Mouse (Mus musculus): ENCODE measurements around the gene Appl2.
"Not testable (repeated sequence)": the region's sequence is repeated elsewhere in the genome, so short reads cannot be mapped to it uniquely, and the experiment has no call there.

- TF ChIP-seq CTCF (IDR thresholded peaks at IDR 0.05 in 2 of 3, conservative IDR thresholded peaks at IDR 0.05 in 1 of 3; ENCODE audit: control insufficient read depth in 1 of 3, insufficient read depth in 1 of 3, low read depth in 2 of 3, low read length in 3 of 3, poor library complexity in 1 of 3, severe bottlenecking in 1 of 3) (peak in 2 of 3 experiments; percentile 11; a peak in 2 of 6 replicates), MAX (IDR thresholded peaks at IDR 0.05; ENCODE audit: low read length) (peak; percentile 28; the same call in 1 of the 2 replicates)
- not testable (repeated sequence) for TF ChIP-seq EP300 (IDR thresholded peaks at IDR 0.05; ENCODE audit: low read depth in 1 of 2, low read length in 2 of 2); POLR2A (IDR thresholded peaks at IDR 0.05; ENCODE audit: control insufficient read depth in 1 of 2, insufficient read depth in 1 of 2, low read depth in 1 of 2, low read length in 2 of 2, poor library complexity in 1 of 2); JUND (IDR thresholded peaks at IDR 0.05; ENCODE audit: low read depth, low read length); CHD2 (IDR thresholded peaks at IDR 0.05; ENCODE audit: low read length); MAZ (IDR thresholded peaks at IDR 0.05; ENCODE audit: low read depth, low read length); MAFK (IDR thresholded peaks at IDR 0.05; ENCODE audit: borderline replicate concordance, low read depth, low read length); GATA1 (IDR thresholded peaks at IDR 0.05; ENCODE audit: low read depth, low read length); TCF12 (IDR thresholded peaks at IDR 0.05; ENCODE audit: low read depth, low read length); POLR2AphosphoS2 (IDR thresholded peaks at IDR 0.05; ENCODE audit: low read length); TAL1 (IDR thresholded peaks at IDR 0.05; ENCODE audit: low read length)
Observed at GRCm38 (mm10) chr10:83652205-83652866, 3.8 kb upstream of the Appl2 start.
